Mouse (Mus musculus) heart, adult 18-20 months (tissue): ENCODE measurements around the gene Tac4. TPM values are rescaled to one million over a fixed set of nuclear protein-coding genes. Genes with fewer than 3 reads are reported as not detected.

Source experiments
- DNase-seq, 2 experiments: peaks; one replicate each; pipeline ENCODE4 v3.0.0; 2021 to 2022; ENCODE audit warnings: mixed read lengths in 1 of 2
- total RNA-seq, 2 experiments: library from RNA; stranded (reverse); gene quantifications; 2 replicates each; pipeline ENCODE4 v1.2.3; 2021

Tac4 gene
- total RNA-seq, 2 experiments from 2014 or later: not detected

DNA sequence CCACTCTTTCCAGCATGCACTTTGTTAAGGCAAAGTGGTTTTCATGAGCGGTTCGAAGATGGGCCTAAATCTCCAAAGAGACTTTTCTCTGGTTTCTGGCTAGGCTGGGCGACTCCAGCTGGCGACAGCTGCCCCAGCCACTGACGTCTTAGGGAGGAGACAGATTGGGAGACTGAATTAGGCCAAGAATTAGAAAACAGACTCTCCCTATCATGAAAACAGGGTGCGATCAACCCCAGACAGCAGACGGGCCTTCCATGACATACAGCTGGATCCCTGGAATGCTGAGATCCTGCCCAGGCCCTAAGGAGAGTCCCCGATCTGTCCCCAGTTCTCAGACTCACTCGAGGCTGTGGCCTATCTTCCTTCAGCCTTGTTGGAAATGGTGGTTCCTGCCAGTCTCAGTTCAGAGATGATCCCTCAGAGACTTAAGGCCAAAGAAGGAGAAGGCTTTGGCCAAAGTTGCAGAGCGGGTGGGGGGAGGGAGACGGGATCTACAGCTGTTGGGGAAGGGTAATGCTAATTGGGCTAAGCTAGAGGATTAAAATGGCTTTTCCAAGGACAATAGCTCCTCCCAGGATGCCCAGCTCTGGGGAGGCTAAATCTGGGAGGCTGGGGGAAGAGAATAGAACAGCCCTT, 2.6 kb downstream of the Tac4 start:
- peak; percentile 81 for DNase-seq

DNA sequence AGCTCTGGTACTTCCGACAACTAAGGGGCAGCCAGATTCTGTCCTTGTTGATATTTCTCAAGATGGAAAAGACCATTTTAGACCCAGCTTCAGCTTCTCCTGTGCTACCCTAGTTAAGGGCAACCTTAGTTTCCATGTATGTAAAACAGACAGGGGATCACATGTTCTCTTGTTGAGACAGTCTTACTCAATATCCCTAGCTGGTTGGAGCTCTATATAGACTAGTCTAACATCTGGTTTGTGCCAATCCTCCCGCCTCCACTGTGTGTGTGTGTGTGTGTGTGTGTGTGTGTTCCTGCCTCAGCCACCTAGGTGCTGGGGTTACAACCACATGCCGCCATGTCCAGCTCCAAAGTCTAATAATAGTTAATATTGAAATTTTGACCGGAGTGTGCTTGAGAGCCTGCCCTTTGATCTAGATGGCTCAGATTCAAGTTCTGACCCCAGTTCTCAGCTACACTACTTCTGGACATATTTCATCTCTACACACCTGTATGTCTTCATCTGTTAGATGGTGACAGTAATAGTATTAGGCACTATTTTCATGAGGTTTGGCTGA, 3.2 kb downstream of the Tac4 start:
- no peak for DNase-seq

DNA sequence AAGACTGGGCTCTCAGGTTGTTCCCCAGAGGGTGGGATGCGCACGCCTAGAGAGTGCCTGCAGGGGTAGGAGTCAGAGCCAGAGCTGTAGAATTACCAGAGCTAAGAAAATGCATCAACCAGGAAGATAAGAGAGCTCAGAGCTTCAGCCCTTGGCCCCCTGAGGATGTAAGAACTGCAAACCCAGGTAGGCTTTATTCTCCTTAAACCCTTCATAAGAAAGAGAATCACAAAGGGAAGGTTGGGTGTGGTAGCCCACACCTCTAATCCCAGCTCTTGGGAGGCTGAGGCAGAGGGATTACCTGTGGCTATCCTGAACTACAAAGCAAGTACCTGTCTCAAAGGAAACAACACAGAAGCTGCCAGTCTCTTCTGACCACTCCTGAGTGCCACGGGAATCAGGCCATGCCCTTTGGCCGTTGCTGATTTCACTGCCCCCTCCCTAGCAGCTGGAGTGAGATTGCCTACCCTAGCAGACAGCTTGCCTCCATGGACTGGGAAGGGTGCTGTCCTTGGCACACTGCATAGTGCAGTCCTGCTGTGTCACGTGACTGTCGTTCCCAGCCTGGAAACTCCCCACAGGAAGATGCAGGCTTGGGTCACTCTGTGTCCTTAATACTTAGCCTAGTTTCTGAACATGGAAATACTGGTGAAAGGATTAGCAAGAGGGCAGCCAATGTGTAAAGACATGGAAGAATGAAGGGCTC, 5.4 kb downstream of the Tac4 start:
- DNase-seq: peak; percentile 64 to 84

DNA sequence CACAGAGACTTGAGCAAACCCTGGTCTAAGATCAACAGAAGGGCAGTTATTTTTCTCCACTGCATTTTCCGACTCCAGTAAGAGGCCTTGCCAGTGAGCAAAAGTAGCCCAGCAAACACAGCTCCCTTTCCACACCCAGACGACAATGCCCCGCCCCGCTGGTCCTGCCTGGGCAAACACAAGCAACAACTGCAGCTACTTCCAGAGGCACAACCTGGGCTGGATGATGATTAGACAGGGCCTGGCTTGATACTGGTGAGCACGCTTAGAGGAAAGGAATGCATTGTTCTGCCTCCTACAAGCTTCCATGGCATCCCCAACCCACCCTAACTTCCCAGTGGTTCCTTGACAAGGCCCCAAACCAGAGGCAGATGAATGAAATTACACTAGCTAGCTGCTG, 12.3 kb downstream of the Tac4 start:
- DNase-seq: no peak

DNA sequence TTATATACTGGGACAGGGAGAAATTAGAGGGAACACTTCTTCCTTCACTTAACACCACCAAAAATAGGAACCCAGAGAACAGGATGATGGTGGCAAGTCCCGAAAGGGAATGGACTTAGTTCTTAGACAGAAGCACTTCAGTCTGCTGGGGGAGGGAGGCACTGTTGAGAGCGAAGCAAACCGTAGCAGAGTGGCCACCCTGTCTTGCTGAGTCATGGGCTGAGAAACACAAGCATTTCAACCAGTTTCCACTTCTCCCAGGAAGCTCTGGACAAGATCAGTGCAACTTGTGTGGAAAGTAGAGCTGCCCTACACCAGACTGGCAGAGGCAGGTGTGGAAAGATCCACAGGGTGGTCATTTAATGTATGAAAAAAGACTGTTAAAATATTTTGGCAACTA, 13.3 kb downstream of the Tac4 start:
- DNase-seq: no peak

DNA sequence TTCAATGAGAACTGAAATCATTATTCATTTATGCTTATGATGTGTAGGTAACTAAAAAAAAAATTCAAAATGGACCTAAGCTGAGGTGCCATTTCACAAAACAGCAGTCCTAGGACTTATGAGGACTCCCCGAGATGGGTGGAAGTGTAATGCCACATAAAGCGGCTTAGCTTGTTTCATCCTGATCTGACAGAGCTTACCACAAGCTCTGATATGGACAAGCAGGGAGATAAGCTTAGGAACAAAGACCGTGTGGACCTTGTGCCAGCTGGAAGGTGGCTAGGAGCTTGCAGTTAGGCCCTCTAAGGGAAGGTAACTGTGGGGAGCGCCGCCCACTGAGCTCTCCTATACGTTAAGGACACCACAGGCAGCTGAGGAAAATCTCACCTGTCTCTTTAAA, 14.7 kb downstream of the Tac4 start:
- no peak for DNase-seq

DNA sequence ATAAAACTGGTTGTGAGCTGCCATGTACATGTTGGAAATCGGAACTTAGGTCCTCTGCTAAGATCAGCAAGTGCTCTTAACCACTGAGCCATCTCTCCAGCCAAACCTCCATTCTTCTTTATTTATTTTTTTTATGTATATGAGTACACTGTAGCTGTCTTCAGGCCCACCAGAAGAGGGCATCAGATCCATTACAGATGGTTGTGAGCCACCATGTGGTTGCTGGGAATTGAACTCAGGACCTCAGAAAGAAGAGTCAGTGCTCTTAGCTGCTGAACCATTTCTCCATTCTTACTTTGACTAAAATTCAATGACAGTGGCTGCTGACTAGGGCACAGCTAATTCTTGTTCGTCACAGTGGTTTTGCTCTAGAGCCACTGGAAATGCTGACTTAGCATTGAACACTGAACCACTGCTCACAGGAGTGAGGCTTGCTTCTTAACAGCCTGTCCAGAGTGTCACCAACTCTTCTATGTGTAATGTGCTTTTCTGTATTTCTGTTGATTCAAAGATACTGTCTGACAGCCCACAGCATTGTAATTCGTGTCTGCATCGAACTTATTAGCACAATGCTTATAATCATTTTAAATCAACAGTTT, 17.8 kb downstream of the Tac4 start:
- no peak for DNase-seq

DNA sequence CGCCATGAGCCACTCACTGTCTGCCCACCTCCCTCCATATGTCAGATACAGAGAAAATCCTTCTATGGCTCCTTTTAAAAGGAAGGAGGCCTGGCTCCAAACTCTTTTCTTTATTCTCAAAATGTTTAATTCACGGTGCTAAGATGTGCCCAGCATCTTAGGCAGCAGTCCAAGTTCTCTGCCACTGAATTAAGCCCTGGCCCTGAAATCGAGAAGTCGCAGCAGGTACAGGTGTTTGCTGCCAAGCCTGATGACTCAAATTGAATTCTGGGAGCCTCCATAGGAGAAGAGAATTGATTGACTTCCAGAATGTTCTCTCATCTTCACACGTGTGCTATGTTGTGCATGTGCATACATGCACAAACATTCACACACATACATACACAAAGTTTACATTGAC, 21.0 kb downstream of the Tac4 start:
- no peak for DNase-seq

DNA sequence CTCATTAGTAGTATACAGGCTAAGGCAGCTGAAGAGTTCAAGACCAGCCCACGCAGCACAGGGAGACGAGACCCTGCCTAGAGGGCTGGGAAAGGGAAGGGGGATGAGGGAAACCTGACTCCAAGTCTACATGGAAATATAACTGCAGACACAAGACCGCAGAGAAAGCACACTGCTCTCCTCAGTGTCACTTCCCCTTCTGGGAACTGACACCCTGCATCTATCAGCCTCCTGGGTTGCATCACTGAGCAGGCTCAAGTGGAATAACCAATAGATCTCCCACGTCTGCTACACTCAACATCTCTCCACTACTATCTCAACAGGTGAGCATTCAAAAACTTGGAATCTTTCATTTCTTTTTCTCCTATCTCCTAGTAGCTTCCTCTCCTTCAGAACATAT, 30.7 kb downstream of the Tac4 start:
- peak in 1 of 2 experiments; percentile 18 for DNase-seq

DNA sequence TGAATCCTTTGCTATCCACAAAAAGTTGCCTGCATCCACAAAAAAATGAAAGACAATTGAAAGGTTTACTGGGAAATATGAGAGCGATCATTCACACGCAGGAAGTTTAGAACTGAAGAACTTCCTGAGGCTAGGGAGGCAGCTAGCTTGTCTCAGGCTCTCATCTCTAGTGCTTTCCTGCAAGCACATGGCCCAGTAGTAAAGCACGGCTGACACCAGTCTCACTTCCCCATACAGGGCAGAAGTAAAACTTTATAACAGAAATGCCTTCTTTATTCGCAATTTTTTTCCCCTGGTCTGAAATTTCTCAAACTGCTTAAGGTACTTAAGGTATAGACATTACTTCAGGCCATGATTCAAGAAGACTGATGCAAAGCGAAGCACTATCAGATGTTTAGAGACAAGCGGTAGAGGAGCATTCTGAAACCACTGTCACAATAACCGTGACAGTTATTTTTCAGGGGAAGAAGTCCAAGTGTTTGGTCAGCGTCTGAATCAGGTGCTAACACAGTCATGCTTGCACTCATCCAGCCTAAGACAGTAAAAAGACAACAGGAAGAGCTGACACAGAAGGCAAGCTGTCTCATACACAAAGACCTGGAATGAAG, 31.8 kb downstream of the Tac4 start:
- DNase-seq: peak in 1 of 2 experiments; percentile 44

DNA sequence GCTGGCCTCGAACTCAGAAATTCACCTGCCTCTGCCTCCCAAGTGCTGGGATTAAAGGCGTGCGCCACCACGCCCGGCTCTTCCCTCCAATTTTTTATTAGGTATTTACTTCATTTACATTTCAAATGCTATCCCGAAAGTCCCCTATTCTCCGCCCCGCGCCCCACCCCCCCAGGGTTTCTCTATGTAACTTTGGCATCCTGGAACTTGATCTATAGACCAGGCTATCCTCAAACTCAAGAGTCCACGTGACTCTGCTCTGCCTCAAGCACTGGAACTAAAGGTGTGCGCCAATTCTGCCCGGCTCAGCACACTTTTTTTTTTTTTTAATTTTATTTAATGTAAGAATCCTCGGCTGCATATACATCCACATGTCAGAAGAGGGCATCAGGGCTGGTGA, 34.4 kb downstream of the Tac4 start:
- DNase-seq: no peak

DNA sequence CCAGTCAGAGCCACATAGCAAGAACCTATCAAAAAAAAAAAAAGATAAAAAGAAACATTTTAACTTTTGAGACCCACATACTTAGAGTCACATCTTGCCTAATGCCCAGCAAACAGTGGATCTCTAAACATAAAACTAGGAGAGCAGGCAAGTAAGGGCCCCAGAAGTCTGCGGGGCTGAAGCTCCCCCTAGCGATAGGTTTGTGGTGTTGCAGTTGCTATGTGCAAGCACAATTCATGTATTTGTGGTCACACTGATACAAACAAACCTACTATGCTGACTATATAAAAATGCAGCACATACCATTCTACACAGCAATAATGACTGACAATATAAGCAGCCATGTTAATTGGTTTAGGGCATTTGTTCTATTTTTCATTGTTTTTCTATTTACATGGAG, 36.8 kb downstream of the Tac4 start:
- DNase-seq: peak; percentile 23 to 35

DNA sequence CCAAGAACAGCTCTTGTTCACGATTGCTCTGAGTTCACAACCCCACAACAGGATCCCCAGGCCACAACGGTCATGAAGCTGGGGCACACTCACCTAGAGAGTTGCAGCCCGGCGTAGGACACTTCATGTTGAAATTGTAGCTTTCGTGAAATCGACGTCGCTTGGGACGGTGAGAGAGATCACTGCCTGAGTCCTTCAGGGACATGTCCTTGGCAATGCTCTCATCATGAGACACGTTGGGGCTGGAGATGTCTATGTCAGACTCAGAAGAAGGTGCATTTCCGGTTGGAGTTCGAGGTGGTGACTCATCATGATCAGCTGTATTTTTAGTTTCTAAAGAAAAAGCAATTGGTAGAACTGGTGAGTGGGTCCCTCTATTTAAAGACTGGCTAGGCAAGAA, 38.6 kb downstream of the Tac4 start:
- DNase-seq: no peak

DNA sequence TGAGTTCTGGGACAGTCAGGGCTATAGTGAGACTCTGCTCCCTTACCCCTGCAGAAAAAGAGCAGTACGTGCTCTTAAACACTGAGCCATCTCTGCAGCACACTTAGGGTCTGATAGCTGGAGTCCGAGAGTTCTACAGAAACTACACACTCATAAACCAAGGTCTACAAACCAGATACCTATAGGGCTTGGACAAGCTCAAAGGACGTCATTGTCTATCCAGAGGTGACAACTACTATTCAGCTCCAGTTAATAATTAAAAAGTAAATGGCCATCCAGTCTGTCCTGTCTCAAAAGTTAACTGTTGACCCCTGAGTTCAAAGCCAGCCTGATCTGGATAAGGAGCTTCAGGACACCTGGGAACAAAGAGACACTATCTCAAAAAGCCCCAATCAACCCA, 40.4 kb downstream of the Tac4 start:
- DNase-seq: no peak

DNA sequence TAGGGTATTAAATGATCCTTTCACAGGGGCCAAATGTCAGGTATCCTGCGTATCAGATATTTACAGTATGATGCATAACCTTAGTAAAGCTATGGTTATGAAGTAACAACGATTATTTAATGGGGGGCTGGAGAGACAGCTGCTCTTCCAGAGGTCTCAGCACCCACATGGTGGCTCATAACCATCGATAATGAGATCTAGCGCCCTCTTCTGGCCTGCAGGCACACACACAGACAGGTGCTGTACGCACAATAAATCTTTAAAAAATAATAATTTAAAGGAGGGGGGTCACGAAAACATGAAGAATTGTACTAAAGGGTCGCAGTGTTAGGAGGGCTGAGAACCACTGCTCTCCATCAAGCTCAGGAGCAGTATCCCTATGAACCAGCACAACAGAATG, 44.3 kb downstream of the Tac4 start:
- DNase-seq: no peak

DNA sequence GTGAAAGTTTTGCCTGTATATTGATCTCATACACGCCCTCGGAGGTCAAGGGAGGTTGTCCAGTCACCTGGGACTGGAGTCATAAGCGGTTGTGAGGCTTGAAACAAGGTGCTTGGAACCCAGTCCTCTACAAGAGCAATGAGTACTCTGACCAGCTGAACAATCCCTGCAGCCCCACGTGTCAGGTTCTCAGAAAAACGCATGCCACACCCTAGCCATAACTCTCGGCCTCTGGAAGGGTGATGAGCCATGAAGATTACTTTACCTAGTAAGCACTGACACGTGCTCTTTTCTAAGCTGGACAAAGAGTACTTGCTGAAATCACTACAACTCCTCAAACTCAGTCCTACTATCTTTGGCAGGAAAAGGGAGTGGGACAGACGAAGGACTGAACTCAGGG, 46.2 kb downstream of the Tac4 start:
- no peak for DNase-seq

DNA sequence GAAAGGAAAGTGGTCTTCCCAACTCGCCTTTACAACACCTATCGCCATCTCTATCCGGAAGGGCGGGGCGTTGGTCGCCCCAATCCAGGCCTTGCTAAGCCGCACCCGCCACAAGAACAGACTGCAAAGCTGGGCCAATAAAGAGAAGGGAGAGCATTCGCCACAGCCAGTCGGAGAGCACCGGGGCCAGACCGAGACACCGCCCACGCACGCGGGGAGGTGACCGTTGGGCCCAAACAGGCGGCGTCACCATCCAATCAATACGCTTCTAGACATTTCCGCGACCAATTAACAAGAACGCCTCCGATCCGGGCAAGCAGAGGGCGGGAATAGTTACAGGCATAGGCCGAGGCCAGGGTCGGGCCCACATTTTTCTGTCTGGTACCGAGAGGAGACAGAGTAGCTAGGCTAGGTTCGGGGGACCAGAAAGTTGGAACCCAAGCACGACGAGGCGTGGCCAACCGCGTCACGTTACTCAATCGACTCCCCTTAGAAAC, 48.2 kb downstream of the Tac4 start:
- DNase-seq: peak; percentile 96 to 99

DNA sequence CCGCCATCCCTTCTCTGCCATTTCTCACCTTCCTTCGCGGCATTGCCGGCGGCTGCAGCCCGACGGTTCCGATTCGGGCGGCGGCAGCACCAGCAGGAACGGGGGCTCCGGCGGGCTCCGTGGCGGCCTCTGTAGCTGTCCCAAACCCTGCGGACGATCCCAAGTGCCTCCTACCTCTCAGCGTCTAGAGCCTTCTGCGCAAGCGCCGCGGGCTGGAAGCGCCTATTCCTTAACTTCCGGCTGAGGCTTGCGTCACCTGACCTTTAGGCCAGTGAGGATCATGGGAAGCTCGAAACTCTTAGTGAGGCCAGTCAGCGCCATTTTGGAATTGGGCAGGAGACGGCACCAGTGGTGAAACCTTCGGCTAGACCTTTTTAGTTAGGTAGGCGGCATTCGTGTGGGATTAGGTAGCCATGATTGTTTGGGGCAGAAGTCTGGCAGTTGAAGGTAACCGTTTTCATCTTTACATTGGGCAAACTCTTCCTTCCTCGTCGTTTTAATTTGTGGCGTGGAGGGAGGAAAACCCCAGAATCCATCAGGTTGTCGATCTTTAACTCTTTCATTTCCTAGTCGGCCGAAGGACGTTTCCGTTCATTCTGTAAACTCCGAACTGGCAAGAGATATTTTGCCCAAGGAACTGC, 48.8 kb downstream of the Tac4 start, which contains the start of gene Kat7:
Gene Kat7 (minus strand): TSS at position 240 of the 641 bp plus-strand sequence.
- DNase-seq: peak; percentile 98 to 100

DNA sequence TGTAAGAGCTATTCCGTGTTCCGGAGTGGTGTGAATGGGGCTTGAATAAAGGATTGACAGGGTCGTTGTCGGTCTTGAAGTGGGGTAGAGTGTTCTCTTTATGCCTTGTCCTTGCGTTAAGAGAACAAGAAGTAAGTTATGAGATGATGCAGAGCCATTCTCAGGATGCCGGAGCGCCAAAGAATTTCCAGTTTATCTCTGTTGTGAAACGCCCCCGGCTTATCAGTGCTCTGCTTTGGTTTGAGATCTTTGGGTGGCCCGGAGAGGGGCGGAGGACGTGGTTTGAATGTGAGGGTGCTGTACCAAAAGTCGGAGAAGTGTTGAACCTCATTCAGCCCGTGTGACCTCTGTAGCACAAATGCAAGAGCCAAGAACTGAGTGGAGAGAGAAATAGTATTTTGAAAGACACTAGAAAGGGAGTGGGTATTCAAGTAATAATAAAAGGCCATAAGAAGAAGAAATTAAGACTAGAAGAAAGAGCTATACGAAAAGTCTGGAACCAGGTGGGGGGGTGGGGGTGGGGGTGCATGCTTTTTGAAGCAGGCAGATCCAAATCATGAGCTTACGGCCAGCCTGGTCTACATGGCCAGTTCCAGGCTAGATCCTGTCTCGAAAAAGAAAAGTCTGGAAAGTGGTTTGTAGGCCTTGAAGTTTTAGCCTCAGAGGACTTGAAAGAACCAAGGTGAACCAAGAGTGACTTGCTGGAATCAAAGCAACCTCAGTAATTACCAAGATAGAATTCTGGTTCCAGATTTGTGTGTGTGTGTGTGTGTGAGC, 49.5 kb downstream of the Tac4 start:
- no peak for DNase-seq

DNA sequence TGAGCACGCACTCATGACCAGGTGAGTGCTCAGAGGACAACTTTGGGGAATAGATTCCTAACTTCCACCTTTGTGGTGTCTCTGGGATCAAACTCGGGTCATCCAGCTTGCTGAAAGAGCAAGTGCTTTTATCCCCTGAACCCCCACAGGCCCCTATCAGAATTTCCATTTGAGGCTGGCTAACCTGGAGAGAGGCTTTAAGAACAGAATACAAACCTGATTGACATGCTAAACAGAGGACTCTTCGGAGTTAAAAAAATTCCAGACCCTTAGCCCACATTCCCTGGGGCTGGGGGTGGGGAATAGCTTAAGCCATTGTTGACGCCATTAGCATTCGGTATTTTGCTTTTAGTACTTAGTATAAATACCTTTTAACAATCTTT, 50.1 kb downstream of the Tac4 start:
- no peak for DNase-seq

DNA sequence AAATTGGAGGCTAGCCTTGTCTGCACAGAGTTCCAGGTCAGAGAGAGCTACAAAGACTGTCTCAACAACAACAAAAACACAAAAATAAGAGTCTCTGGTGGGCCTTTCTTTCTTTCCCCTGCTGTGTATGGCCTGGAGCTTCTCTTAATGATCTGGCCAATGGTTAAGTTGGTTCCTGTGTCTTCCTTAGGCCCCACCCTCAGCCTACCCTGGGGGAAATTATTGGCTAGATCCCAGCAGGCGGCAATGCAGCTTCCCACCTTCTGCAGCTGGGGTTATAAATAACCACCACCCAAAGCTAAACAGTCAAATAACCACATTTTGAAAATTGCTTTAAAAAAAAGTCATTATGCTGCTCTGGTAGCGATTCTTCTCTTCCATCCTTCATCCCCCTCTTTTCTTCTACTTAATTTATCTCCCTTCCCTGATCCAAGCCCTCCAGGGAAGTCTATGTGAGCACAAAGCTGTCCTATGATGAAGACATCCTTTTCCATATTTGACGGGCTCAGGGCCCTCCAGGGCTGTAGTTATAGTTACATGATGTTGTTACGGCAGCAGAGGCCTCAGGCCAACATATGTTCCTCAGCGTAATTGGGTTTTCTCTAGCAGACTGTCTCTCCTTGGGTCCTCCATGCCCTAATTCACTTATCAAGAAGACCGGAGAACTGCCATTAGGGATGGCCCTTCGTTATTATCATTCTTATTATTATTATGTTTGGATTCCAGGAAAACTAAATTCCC, 54.1 kb downstream of the Tac4 start:
- no peak for DNase-seq
